Comparison of ENCODE assay signal across 11 mouse cellular contexts in the genomic region with DNA sequence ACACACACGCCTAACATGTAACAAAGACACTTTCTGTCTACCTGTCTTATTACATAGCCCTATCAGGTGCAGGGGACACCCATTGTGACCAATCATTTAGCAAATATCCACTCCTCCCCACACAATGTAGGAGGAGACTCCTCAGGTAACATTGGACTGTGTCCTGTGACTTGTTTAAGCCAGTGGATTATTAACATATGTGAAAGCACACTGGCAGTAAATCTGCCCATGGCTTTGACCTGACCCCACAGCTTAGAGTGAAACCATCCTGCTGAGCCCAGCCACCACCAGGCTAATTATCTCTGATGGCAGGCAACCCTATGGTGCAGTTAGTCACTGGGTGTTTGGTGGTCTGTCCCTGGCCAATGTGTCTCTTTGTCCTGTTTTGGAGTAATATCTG. TPM values are rescaled to one million over a fixed set of nuclear protein-coding genes. Genes with fewer than 3 reads are reported as not detected.
DNase-seq lines count a peak whose midpoint lies in the region; ATAC-seq lines count a peak whose summit lies in the region.
"Had no signal": no experiment of that assay in that cellular context is flagged by ENCODE, and none has a peak within 500 bp of the region (broad histone marks: within the 10 kb centered on the region; RNA-seq: fewer than 3 reads in every experiment).

No protein-coding gene starts in this region.

- WGBS in midbrain, embryonic 13.5 days: 71% methylated on average over 1 of the region's 1 CpGs
- 94% methylated on average over 1 of the region's 1 CpGs for WGBS in midbrain, embryonic 11.5 days
- 68% methylated on average over 1 of the region's 1 CpGs for WGBS in intestine, embryonic 16.5 days
- 71% methylated on average over 1 of the region's 1 CpGs for WGBS in stomach, embryonic 16.5 days

- H3K27me3 ChIP-seq in midbrain, embryonic 13.5 days: no peaks in the 10 kb centered on the region
- no peaks in the 10 kb centered on the region for H3K27me3 ChIP-seq in midbrain, embryonic 11.5 days (ENCODE audit: control insufficient read depth, insufficient read depth, low read length)
- no peaks in the 10 kb centered on the region for H3K27me3 ChIP-seq in intestine, embryonic 16.5 days (replicated peaks; ENCODE audit: control insufficient read depth, insufficient read depth, low read length)
- no peaks in the 10 kb centered on the region for H3K27me3 ChIP-seq in stomach, embryonic 16.5 days (ENCODE audit: control insufficient read depth, insufficient read depth, low read length)
- H3K27me3 ChIP-seq: midbrain, embryonic 15.5 days had no signal

- peaks cover 8% of the 10 kb centered on the region for H3K4me1 ChIP-seq in midbrain, embryonic 13.5 days (replicated peaks)
- H3K4me1 ChIP-seq in midbrain, embryonic 11.5 days (ENCODE audit: control insufficient read depth, insufficient read depth, low read length): no peaks in the 10 kb centered on the region
- H3K4me1 ChIP-seq in intestine, embryonic 16.5 days (ENCODE audit: control insufficient read depth, insufficient read depth, low read length): no peaks in the 10 kb centered on the region; the same call in none of the 2 replicates
- H3K4me1 ChIP-seq in stomach, embryonic 16.5 days (ENCODE audit: control insufficient read depth, insufficient read depth, low read length): 0 out of 2 replicates have a peak, but pooled peaks cover 4% of the 10 kb centered on the region

- no peak overlapping the region for H3K27ac ChIP-seq in midbrain, embryonic 13.5 days
- H3K27ac ChIP-seq in midbrain, embryonic 11.5 days (ENCODE audit: low read depth, low read length): no peak overlapping the region
- H3K27ac ChIP-seq in intestine, embryonic 16.5 days (ENCODE audit: low read length): no peak overlapping the region
- H3K27ac ChIP-seq in stomach, embryonic 16.5 days (ENCODE audit: low read length): no peak overlapping the region
- H3K27ac ChIP-seq: midbrain, embryonic 15.5 days had no signal

- ATAC-seq in midbrain, embryonic 13.5 days: 0 out of 2 replicates have a peak, but pooled peaks have one; percentile 30
- ATAC-seq in midbrain, embryonic 11.5 days (ENCODE audit: low FRiP score): no peak
- ATAC-seq in intestine, embryonic 16.5 days: peak; percentile 92
- ATAC-seq in stomach, embryonic 16.5 days (ENCODE audit: insufficient read depth, low FRiP score): 0 out of 2 replicates have a peak, but pooled peaks have one; percentile 37
- ATAC-seq: midbrain, embryonic 15.5 days had no signal

- H3K36me3 ChIP-seq in midbrain, embryonic 13.5 days: no peaks in the 10 kb centered on the region
- no peaks in the 10 kb centered on the region for H3K36me3 ChIP-seq in midbrain, embryonic 11.5 days (ENCODE audit: control insufficient read depth, insufficient read depth, low read length)
- no peaks in the 10 kb centered on the region for H3K36me3 ChIP-seq in intestine, embryonic 16.5 days (ENCODE audit: control insufficient read depth, insufficient read depth, low read length)
- H3K36me3 ChIP-seq in stomach, embryonic 16.5 days (ENCODE audit: control insufficient read depth, insufficient read depth, low read length): no peaks in the 10 kb centered on the region
- H3K36me3 ChIP-seq: midbrain, embryonic 15.5 days had no signal

- H3K4me2 ChIP-seq in midbrain, embryonic 13.5 days (replicated peaks): no peak overlapping the region
- no peak overlapping the region for H3K4me2 ChIP-seq in midbrain, embryonic 11.5 days
- H3K4me2 ChIP-seq in intestine, embryonic 16.5 days (ENCODE audit: low read depth, low read length): no peak overlapping the region
- no peak overlapping the region for H3K4me2 ChIP-seq in stomach, embryonic 16.5 days (ENCODE audit: low read depth, low read length)
- H3K4me2 ChIP-seq: midbrain, embryonic 15.5 days had no signal

- no peak overlapping the region for H3K9ac ChIP-seq in midbrain, embryonic 13.5 days (replicated peaks)
- H3K9ac ChIP-seq in midbrain, embryonic 11.5 days (ENCODE audit: low read length): no peak overlapping the region
- no peak overlapping the region for H3K9ac ChIP-seq in intestine, embryonic 16.5 days (ENCODE audit: low read depth, low read length)
- no peak overlapping the region for H3K9ac ChIP-seq in stomach, embryonic 16.5 days (ENCODE audit: low read length)
- H3K9ac ChIP-seq: midbrain, embryonic 15.5 days had no signal

- no peaks in the 10 kb centered on the region for H3K9me3 ChIP-seq in midbrain, embryonic 13.5 days
- H3K9me3 ChIP-seq in midbrain, embryonic 11.5 days (ENCODE audit: control insufficient read depth, low read length): no peaks in the 10 kb centered on the region
- H3K9me3 ChIP-seq in intestine, embryonic 16.5 days (ENCODE audit: control insufficient read depth, low read length): no peaks in the 10 kb centered on the region
- H3K9me3 ChIP-seq in stomach, embryonic 16.5 days (replicated peaks; ENCODE audit: control insufficient read depth, low read length): no peaks in the 10 kb centered on the region
- H3K9me3 ChIP-seq: midbrain, embryonic 15.5 days had no signal

- no peak overlapping the region for H3K4me3 ChIP-seq in midbrain, embryonic 13.5 days (replicated peaks)
- H3K4me3 ChIP-seq in midbrain, embryonic 11.5 days (ENCODE audit: low read depth, low read length): no peak overlapping the region
- no peak overlapping the region for H3K4me3 ChIP-seq in intestine, embryonic 16.5 days (ENCODE audit: low read length)
- H3K4me3 ChIP-seq in stomach, embryonic 16.5 days (replicated peaks; ENCODE audit: low read length): no peak overlapping the region
- H3K4me3 ChIP-seq: midbrain, embryonic 15.5 days had no signal

- no peak for DNase-seq in midbrain, embryonic 11.5 days (ENCODE audit: low spot score, missing footprints)
- peak; percentile 60 to 85 for DNase-seq in kidney, postnatal 25 days
- no peak for DNase-seq in thymus, postnatal 0 days (ENCODE audit: low spot score)
- DNase-seq in right cerebral cortex, adult 2 months (ENCODE audit: low spot score in 2 of 2): no peak
- DNase-seq in thymus, postnatal 10 days (ENCODE audit: low spot score in 2 of 2): no peak
- DNase-seq: cerebellum, adult 9-11 months; thymus, postnatal 25 days had no signal

RNA-seq across cellular contexts. Expression of a gene that starts 11.1 kb away (rescaled TPM):
- polyA plus RNA-seq in midbrain, embryonic 13.5 days (2015; fragmentation: Nextera tagmentation; extraction: Ambion mirVana): 41.6 and 43.3 TPM in 2 replicates
- 53.1 and 57.7 TPM in 2 replicates for polyA plus RNA-seq in midbrain, embryonic 11.5 days (2014; fragmentation: Nextera tagmentation; extraction: Ambion mirVana)
- 17.9 and 18.8 TPM in 2 replicates for polyA plus RNA-seq in intestine, embryonic 16.5 days (2015; fragmentation: Nextera tagmentation; extraction: Ambion mirVana)
- 50.0 and 53.2 TPM in 2 replicates for polyA plus RNA-seq in stomach, embryonic 16.5 days (2015; fragmentation: Nextera tagmentation; extraction: Ambion mirVana)
- polyA plus RNA-seq in thymus, postnatal 0 days (2015; fragmentation: Nextera tagmentation; extraction: Ambion mirVana): 10.3 and 13.6 TPM in 2 replicates

Comparison
In these comparisons a context has a peak if more than half of its experiments do, and no peak if none do; other contexts are left out.
1. DNase-seq: peak in kidney, postnatal 25 days (2 of 2); none in midbrain, embryonic 11.5 days (single experiment), thymus, postnatal 0 days (single experiment), right cerebral cortex, adult 2 months (0 of 2) and thymus, postnatal 10 days (0 of 2).